8 mouse cellular contexts compared by ENCODE assay signal in the genomic region with DNA sequence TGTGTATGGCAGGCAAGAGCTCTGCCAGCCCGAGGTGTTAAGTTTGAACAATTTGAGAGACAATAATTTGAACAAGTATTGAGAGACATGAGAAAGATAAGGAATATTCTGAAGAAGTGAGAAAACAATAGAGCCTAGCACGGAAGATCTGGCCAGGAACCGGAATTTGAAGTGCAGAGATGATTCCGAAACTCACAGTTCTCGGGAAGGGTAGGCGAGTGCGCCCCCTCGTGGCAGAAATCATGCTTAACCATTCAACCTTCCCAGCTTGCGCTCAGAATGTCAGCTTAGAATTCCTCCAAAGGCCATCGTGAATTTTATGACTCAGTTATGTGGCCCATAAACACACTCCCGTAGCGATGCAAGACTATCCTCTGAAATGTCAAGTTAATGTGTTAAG. TPM values are rescaled to one million over a fixed set of nuclear protein-coding genes. Genes with fewer than 3 reads are reported as not detected.
DNase-seq lines count a peak whose midpoint lies in the region; ATAC-seq and TF ChIP-seq lines count a peak whose summit lies in the region.

No protein-coding gene starts in this region.

- H3K9me3 ChIP-seq in intestine, embryonic 15.5 days = no peaks in the 10 kb centered on the region
- no peaks in the 10 kb centered on the region for H3K9me3 ChIP-seq in midbrain, embryonic 10.5 days (replicated peaks)

- peak; percentile 92 for TF ChIP-seq CTCF in cortical plate, adult 2 months (IDR thresholded peaks at IDR 0.05; ENCODE audit: extremely low read depth, insufficient read depth, low read length)

- H3K27ac ChIP-seq in cortical plate, adult 2 months (ENCODE audit: insufficient read depth, low read length) = no peak overlapping the region
- H3K27ac ChIP-seq in intestine, embryonic 15.5 days = no peak overlapping the region
- no peak overlapping the region; the same call in 1 of the 2 replicates for H3K27ac ChIP-seq in midbrain, embryonic 10.5 days (replicated peaks)

- H3K4me2 ChIP-seq in intestine, embryonic 15.5 days (replicated peaks) = peak overlapping the region; percentile 41

- peaks cover 5% of the 10 kb centered on the region; the same call in 1 of the 2 replicates for H3K27me3 ChIP-seq in intestine, embryonic 15.5 days (replicated peaks)
- peaks cover 36% of the 10 kb centered on the region for H3K27me3 ChIP-seq in midbrain, embryonic 10.5 days (ENCODE audit: low read depth, poor library complexity, severe bottlenecking)

- DNase-seq in adipocyte (ENCODE audit: low spot score) = peak; percentile 96
- DNase-seq in gastrocnemius, postnatal 14 days = peak; percentile 86
- peak; percentile 85 to 91 for DNase-seq in left cerebral cortex, postnatal 25 days (ENCODE audit: low spot score in 2 of 2)
- peak; percentile 81 for DNase-seq in midbrain, embryonic 10.5 days (ENCODE audit: low spot score)
- DNase-seq in right cerebral cortex, postnatal 25 days = peak; percentile 77
- DNase-seq in urinary bladder, postnatal 25 days (ENCODE audit: low spot score) = peak; percentile 94

- 3% methylated on average over 12 of the region's 12 CpGs for WGBS in intestine, embryonic 15.5 days
- 6% methylated on average over 12 of the region's 12 CpGs for WGBS in midbrain, embryonic 10.5 days

- H3K4me1 ChIP-seq in cortical plate, adult 2 months (ENCODE audit: control insufficient read depth, insufficient read depth, low read length) = peaks cover 6% of the 10 kb centered on the region
- peaks cover 13% of the 10 kb centered on the region for H3K4me1 ChIP-seq in intestine, embryonic 15.5 days (replicated peaks)
- H3K4me1 ChIP-seq in midbrain, embryonic 10.5 days = peaks cover 4% of the 10 kb centered on the region

- H3K9ac ChIP-seq in intestine, embryonic 15.5 days = no peak overlapping the region

- H3K36me3 ChIP-seq in intestine, embryonic 15.5 days = no peaks in the 10 kb centered on the region
- no peaks in the 10 kb centered on the region for H3K36me3 ChIP-seq in midbrain, embryonic 10.5 days

- intact Hi-C loops in gastrocnemius, postnatal 14 days (cut with DNase I; ENCODE audit: low total_unique reads) = loop anchor here (10.0 kb wide), 1 partner anchor 131 kb away; the partner anchor contains the start of gene Ankrd2
- intact Hi-C loops in left cerebral cortex, postnatal 25 days (cut with DNase I) = loop anchor here (2.0 to 5.0 kb wide), 3 partner anchors 21 to 129 kb away; partner anchors contain the start of genes Ankrd2 and Pi4k2a

- no peak overlapping the region; the same call in 1 of the 2 replicates for H3K4me3 ChIP-seq in cortical plate, adult 2 months (ENCODE audit: insufficient read depth, low read length)
- H3K4me3 ChIP-seq in intestine, embryonic 15.5 days (replicated peaks) = peak overlapping the region; percentile 5
- H3K4me3 ChIP-seq in midbrain, embryonic 10.5 days = peak overlapping the region; percentile 30

- no peak for TF ChIP-seq POLR2A in cortical plate, adult 2 months (IDR thresholded peaks at IDR 0.05; ENCODE audit: extremely low read depth, insufficient read depth, low read length)

- 0 out of 2 replicates have a peak, but pooled peaks have one; percentile 7 for ATAC-seq in intestine, embryonic 15.5 days

RNA-seq across cellular contexts. Expression of gene Zfyve27, which starts 2.4 kb away (rescaled TPM):
- 107 and 126 TPM in 2 replicates for polyA plus RNA-seq in cortical plate, adult 2 months (2012; rRNA removed)
- total RNA-seq in gastrocnemius, postnatal 14 days (2021) = 10 to 100 TPM; 11.9 to 14.4 TPM
- 20.6 and 21.5 TPM in 2 replicates for polyA plus RNA-seq in intestine, embryonic 15.5 days (2015; fragmentation: Nextera tagmentation; extraction: Ambion mirVana)
- total RNA-seq in left cerebral cortex, postnatal 25 days (2021) = 10 to 100 TPM; 84.6 to 95.8 TPM
- polyA plus RNA-seq in midbrain, embryonic 10.5 days (2016; fragmentation: Nextera tagmentation; extraction: Ambion mirVana) = 29.4 and 36.4 TPM in 2 replicates

RNA-seq across cellular contexts. Expression of gene Marveld1, which starts 18.9 kb away (rescaled TPM):
- polyA plus RNA-seq in cortical plate, adult 2 months (2012; rRNA removed) = 14.4 and 16.8 TPM in 2 replicates
- total RNA-seq in gastrocnemius, postnatal 14 days (2021) = 10 to 100 TPM; 11.4 to 13.9 TPM
- 9.4 and 12.3 TPM in 2 replicates for polyA plus RNA-seq in intestine, embryonic 15.5 days (2015; fragmentation: Nextera tagmentation; extraction: Ambion mirVana)
- total RNA-seq in left cerebral cortex, postnatal 25 days (2021) = 1 to 10 TPM; 9.8 to 9.9 TPM
- polyA plus RNA-seq in midbrain, embryonic 10.5 days (2016; fragmentation: Nextera tagmentation; extraction: Ambion mirVana) = 3.2 and 3.6 TPM in 2 replicates

RNA-seq across cellular contexts. Expression of gene Sfrp5, which starts 35.9 kb away (rescaled TPM):
- polyA plus RNA-seq in cortical plate, adult 2 months (2012; rRNA removed) = 1.2 and 1.9 TPM in 2 replicates
- total RNA-seq in gastrocnemius, postnatal 14 days (2021) = 1 to 10 TPM; 4.2 to 8.9 TPM
- 9.2 and 14.0 TPM in 2 replicates for polyA plus RNA-seq in intestine, embryonic 15.5 days (2015; fragmentation: Nextera tagmentation; extraction: Ambion mirVana)
- total RNA-seq in left cerebral cortex, postnatal 25 days (2021) = 1 to 10 TPM in 1 of 2 experiments, under 1 TPM in 1; 0.62 to 1.3 TPM
- 0.06 TPM in 2 replicates for polyA plus RNA-seq in midbrain, embryonic 10.5 days (2016; fragmentation: Nextera tagmentation; extraction: Ambion mirVana)

RNA-seq across cellular contexts. Expression of gene Avpi1, which starts 37.3 kb away (rescaled TPM):
- polyA plus RNA-seq in cortical plate, adult 2 months (2012; rRNA removed) = 36.3 and 41.1 TPM in 2 replicates
- 10 to 100 TPM; 10.5 to 11.0 TPM for total RNA-seq in gastrocnemius, postnatal 14 days (2021)
- 36.4 and 40.7 TPM in 2 replicates for polyA plus RNA-seq in intestine, embryonic 15.5 days (2015; fragmentation: Nextera tagmentation; extraction: Ambion mirVana)
- total RNA-seq in left cerebral cortex, postnatal 25 days (2021) = 10 to 100 TPM; 28.2 to 29.1 TPM
- polyA plus RNA-seq in midbrain, embryonic 10.5 days (2016; fragmentation: Nextera tagmentation; extraction: Ambion mirVana) = 15.7 and 17.7 TPM in 2 replicates
